Mouse (Mus musculus): ENCODE measurements around the gene Aldh6a1. TPM values are rescaled to one million over a fixed set of nuclear protein-coding genes. Genes with fewer than 3 reads are reported as not detected.

The Aldh6a1 gene
- 15.0 TPM for total RNA-seq (2023)

DNA sequence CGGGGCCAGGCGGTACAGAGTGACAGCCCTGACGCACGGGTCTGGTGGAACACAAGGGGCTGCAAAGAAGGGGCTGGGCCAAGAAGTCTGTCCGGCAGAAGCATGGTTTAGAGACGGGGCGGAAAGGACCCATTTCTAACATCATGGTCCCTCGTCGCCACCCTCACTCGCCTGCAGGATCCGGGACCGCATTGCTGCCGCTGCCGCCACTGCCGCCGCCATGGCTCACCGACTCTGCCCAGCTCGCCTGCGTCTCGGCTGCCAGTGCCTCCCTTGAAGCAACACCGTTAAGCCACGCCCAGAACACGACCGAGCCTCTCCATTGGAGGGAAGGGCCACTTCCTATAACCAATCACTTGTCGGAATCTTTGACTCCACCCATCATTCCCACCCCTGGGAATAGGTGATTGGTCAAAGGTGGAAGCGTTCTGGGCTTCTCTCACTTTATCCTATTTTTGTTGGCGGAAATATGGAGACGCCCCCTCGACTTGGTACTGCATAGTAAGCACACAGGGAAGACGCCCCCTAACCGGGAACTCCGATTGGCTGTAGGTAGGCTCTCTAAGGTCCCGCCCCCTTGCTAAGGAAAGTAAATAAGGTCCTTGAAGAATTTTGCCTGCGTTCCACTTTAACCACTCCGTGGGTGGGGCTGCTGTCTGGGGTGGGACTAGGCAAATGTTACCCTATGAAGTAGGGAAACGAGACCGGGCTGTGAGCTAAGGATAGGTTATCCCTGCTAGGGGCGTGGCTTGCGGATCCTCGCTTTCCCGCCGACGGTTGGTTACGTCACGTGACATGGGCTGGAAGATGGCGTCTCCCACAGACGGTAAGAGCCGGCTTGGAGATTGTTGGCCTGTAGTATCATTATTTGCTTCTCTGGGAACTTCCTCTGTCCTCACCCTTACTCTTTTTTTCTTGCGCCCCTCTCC lies at the start of gene Aldh6a1, which contains the start of gene Lin52:
Aldh6a1 (minus strand) TSS at position 287 of the 929 bp plus-strand sequence.
Lin52 (plus strand) TSS at position 705 of the 929 bp plus-strand sequence.

DNA sequence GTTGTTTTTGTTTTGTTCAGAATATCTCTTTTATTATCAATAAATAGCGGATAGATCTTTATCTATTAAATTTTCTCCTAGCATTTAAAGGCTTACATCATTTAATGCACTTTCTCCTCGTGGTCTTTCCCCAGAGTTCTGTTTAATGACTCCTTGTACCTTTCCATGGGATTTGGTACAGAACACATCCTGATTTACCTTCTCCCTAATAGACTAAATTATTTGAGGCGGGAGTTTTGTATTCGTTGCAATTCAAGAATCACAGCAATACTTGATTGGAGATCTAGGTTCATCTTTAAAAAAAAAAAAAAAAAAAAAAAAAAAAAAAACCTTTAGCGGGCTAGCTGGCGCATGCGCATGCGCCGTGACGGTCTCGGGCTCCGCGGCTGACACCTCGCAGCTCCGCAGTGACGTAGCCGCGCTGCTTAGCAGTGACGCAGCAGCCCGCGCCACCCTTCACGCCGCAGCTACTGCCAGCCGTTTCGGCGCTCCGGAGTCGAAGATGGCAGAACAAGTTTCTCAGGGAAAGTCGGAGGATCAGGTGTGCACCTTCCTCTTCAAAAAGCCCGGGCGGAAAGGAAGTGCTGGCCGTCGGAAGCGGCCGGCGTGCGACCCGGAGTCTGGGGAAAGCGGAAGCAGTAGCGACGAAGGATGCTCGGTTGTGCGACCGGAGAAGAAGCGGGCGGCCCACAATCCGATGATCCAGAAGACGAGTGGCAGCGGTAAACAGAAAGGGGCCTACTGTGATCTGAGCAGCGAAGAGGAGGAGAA lies 33.8 kb downstream of the Aldh6a1 start, which contains the start of gene Rnf113a2:
Rnf113a2 (plus strand) TSS at position 363 of the 771 bp plus-strand sequence.

DNA sequence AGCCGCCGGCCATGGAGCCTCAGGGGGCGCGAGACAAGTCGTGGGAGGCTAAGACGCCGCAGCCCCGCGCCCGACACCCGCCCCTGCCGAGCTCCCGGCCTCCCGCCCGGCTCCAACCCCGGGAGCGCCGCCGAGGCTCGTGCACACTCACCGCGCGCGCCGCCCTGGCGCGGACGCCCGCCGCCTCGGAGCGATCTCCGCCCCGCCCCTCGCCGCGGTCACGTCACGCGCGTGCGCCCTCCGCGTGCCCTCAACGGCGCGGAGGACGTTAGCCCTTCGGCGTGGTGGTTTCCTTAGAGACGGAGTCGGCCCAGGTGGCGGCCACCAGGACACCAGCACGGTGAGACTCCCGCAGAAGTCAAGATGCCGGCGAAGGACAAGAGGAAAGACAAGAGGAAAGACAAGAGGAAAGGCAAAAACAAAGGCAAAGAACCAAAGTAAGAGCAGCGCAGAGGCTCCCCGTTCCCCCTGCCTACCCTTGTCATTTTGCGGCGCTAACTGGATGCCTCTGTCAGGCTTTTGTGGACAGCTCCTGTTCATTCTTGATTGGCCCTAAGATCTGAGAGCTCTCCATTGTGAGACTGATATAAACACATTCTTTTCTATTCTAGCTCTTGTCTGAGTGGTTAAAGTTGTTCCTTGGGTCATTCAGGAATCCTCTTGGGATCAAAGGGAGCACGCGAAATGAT lies 41.8 kb downstream of the Aldh6a1 start, which contains the start of the genes Entpd5 and Bbof1:
Entpd5 (minus strand) TSS at position 211 of the 689 bp plus-strand sequence.
Bbof1 (plus strand) TSS at position 253 of the 689 bp plus-strand sequence.

Other genes starting within 250 kb of the Aldh6a1 start
- gene Elmsan1, start 232.1 kb downstream of the Aldh6a1 start, total RNA-seq (2023), result 131 TPM
- gene Ptgr2, start 165.8 kb downstream of the Aldh6a1 start, total RNA-seq (2023), result 18.7 TPM
- gene Zfp410, start 134.2 kb downstream of the Aldh6a1 start, total RNA-seq (2023), result 76.3 TPM
- gene Coq6, start 89.3 kb downstream of the Aldh6a1 start, total RNA-seq (2023), result 30.3 TPM
- gene Fam161b, start 89.2 kb downstream of the Aldh6a1 start, total RNA-seq (2023), result 1.2 TPM
- gene Entpd5, start 42.0 kb downstream of the Aldh6a1 start, total RNA-seq (2023), result 38.2 TPM
- gene Bbof1, start 41.9 kb downstream of the Aldh6a1 start, total RNA-seq (2023), result 3.3 TPM
- gene Rnf113a2, start 33.8 kb downstream of the Aldh6a1 start, total RNA-seq (2023), result 38.0 TPM
- gene Lin52, start 418 bp upstream of the Aldh6a1 start, total RNA-seq (2023), result 20.2 TPM
- not detected for gene Vsx2, start 118.8 kb upstream of the Aldh6a1 start, total RNA-seq (2023)
- 18.3 TPM for gene Abcd4, start 166.4 kb upstream of the Aldh6a1 start, total RNA-seq (2023)
- gene Vrtn, start 190.0 kb upstream of the Aldh6a1 start, total RNA-seq (2023), result not detected
- gene Syndig1l, start 247.8 kb upstream of the Aldh6a1 start, total RNA-seq (2023), result not detected

Measured in CD8-positive naive resting alpha-beta T cell, adult 57 days (primary cell).